Mouse (Mus musculus): ENCODE measurements around the gene Fbln5.
A peak's percentile ranks its signal among the peaks of the same experiment; 100 is the strongest.

Gene Fbln5

DNA sequence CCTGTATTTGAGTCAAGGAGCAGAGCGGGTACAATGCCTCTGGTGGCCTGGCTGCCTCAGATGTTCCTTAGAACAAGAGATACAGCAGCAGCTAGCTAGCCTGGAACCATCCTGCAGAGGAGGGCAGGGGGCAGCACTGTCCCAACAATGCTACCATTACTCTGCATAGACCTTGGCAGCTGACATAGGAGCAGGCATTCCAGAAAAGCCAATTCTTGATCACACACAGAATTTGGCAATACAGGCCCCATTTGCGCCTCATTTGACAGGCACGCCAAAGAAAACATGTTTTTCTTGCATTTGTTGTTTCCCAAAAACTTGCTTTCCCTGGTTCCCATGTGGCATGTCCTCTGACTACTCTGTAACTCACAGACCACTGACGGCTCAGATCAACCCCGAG lies 56.8 kb downstream of the Fbln5 start:
- no peak for DNase-seq (ENCODE audit: low spot score in 2 of 2)

DNA sequence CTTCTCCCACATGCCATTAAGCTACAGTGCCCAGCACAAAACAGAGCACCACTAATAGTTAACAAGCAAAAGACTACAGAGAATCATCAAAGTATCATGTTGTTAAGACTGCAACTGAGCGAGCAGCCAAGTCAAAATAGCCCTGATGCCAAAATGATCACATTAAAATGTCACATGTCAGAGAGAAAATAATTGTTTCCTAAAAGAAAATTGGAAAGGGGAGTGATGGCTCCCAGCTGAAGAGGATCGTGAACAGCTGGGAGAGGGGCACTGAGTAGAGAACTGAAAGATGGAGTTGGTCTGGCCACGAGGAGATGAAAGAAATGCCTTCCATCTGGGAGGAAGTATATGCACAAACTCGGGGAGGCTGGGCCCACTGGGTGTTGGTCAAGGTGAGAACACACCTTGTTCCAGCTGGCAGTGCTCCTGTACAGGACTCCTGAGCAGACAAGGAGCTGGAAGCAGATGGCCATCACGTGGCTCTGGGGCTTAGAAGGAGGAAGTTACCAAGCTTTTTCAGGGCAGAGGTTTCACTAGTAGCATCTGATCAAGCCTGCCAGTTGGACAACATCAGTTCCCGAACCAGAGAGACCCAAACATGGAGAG lies 59.3 kb downstream of the Fbln5 start:
- no peak for DNase-seq (ENCODE audit: low spot score in 2 of 2)

DNA sequence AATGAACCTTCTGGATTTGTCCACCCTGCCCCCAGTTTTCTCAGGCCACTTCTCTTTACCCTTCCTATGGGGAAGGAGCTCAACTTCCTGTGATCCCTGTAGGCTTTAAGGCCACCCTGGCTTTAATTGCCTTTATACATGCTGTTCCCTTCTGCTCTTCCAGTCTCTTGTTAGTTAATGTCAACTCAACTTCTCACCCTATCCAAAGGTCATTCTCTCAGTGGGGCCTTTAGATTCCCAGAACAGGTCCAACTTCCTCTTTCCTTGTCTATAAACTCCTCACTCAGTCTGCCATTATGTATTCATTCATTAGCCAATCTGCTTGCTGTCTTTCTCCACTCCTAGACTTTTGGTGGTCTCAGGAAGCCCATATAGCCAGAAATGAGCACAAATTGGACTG lies 60.2 kb downstream of the Fbln5 start:
- no peak for DNase-seq (ENCODE audit: low spot score in 2 of 2)

DNA sequence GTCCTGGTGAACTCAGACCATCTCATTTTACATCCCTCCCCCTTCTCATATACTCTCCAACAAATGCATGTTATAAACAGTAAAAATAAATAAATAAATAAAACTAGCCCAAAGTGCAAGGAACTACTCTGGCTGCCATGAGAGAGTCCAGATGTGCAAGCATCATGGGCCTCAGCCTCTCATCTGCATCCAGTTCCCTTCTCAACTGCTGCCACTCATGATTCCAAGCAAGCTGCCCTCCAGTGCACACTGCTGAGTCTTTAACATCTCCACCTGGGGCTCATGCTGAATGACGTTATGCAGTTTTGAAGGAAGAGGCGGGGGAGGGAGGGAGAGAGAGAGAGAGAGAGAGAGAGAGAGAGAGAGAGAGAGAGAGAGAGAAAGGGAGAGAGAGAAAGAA lies 76.5 kb downstream of the Fbln5 start:
- DNase-seq (ENCODE audit: low spot score in 2 of 2), result no peak

DNA sequence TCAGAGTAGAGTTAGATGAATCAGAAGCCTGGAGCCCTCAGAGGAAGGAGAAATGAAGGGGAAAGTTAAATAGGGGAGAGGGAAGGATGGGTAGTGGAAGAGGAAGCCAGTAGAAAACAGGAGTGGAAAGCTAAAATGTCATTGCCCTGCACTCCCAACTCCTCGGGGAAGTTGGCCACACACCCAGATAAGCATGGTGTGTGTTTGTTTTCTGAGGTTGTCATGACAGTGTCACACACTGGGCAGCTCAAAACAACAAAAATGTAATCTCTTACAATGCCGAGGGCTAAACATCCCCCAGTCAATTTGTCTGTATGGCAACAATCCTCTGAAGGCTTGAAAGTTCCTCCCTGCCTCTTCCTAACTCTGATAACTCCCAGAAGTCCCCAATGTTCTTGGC lies 78.4 kb downstream of the Fbln5 start:
- no peak for DNase-seq (ENCODE audit: low spot score in 2 of 2)

DNA sequence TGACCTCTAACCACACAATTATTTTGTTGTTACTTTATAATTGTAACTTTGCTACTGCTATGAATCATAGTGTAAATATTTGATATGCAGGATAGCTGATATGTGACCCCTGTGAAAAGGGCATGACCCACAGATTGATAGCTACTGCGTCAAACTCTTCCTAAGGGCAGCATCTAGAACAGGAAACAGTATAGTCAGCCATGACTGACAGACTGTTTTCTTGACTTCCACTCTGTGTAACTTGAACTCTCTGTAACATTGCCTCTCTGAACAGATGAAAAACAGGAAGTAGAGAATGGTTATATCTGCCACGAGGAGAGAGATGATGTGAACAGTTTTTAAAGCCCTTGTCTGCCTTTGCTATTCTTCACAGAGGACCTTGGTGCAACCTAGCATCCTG lies 78.8 kb downstream of the Fbln5 start:
- DNase-seq (ENCODE audit: low spot score in 2 of 2), result no peak

DNA sequence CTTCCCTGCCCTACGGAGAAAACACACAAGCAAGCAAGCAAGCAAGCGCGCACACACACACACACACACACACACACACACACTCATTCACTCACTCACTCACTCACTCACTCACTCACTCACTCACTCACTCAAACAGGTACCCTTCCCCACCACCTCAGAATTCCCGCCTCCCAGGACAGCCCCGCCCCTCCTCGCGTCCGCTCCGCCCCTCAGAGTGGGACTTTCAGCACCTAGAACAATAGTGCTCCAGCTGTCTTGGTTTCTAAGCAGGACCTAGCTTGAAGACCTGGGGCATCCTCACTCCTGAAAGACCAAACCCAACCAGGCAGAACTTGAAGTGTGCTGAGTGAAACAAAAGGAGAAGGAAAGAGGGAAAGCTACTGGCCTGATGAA lies 100.1 kb downstream of the Fbln5 start:
- DNase-seq (ENCODE audit: low spot score in 2 of 2), result no peak

DNA sequence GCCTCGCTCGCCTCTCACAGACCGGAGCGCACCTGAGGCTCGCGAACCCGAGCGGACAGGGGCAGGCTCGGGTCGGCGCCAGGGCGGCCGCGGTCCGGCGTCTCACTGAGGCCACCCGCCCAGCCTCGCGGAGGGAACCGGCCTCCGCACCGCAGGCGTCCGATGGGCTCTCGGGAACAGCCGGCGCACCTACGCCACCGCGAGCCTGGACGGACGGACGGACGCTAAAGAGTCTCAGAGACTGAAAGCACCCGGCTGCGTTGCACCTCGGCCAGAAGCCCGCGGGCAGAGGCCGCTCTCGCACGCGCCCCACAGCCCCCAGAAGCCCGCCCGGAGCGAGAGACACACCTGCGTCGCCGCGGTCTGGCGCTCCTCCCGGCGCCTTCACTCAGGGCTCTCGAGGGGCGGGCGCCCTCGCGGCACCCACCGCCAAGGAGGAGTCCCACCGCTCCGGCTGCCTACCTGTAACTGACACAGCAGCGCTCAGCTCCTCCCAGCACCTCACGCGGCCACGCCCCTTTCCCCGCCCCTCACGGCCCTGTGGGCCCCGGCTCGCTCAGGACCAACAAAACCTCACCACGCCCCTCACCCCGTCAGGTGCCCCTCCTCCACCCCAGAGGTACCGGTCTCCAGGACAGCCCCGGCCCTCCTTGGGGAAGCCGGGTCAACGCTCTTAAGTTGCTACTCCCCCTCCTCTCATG lies 100.7 kb downstream of the Fbln5 start, which contains the start of gene Tc2n:
Gene Tc2n (minus strand): TSS at position 470 of the 701 bp plus-strand sequence.
- peak; percentile 24 to 36 for DNase-seq (ENCODE audit: low spot score in 2 of 2)

DNA sequence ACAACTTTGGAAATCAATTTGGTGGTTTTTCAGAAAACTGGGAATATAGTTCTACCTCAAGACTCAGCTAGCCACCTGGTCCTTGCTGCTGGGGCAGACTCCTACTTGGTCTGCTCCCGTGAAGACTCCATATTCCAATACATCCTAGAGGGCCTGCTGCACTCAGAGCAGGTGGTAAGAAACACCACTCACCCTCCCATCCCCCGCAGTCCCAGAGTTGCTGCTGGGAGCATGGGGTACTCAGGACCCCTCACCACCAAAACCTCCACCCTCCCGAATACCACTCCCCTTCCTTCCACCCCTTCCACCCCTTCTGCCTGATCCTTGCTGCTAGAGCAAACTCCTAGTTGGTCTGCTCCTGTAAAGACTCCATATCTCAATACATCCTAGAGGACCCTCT lies 119.7 kb downstream of the Fbln5 start:
- DNase-seq (ENCODE audit: low spot score in 2 of 2), result no peak
